Mouse (Mus musculus) cerebellum, adult 2 months (tissue): ENCODE data around the gene Clpp.

Source experiments
- CTCF ChIP-seq: fragments of 200-500 bp; IDR thresholded peaks from 2 replicates; pipeline ENCODE4 v1.5.1; 2011; ENCODE audit warnings: low read depth, mild to moderate bottlenecking, control low read depth, low read length, moderate library complexity, borderline replicate concordance; ENCODE audit not compliant: insufficient read depth
- POLR2A ChIP-seq: fragments of 200-500 bp; IDR thresholded peaks from 2 replicates; pipeline ENCODE4 v1.6.1; 2011; ENCODE audit warnings: low read length, control low read depth, borderline replicate concordance; ENCODE audit not compliant: insufficient read depth

DNA sequence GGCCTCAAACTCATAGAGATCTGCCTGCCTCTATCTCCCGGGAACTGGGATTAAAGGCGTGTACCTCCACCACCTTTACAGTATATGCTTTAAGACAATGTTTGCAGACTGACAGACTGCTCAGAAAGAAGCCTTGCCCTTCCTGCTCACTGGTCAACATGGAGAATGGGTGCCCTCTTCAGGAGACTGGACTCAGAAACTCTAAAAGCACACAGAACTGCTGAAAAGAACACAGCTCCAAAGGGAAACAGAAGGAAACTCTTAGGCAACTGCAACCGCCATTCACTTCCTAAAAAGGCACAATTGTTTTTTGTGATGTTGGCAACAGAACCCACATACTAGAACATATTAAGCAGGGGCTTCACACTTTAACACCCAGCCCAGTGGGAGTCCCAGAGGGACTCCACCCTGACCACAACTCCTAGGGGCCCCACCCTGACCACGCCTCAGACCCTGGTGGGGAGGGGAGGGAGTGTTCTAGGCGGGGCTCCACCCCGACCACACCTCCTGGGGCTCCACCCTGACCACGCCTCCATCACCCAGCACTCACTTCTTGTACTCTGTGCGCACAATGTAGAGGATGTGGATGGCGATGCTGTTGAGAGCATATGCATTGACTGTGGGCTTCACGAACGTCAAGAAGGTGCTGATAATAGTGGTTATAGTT is 32.2 kb upstream of the Clpp start:
- no peak for TF ChIP-seq POLR2A
- TF ChIP-seq CTCF: no peak
